Mouse (Mus musculus): ENCODE data around the gene Rhox2e. TPM values are rescaled to one million over a fixed set of nuclear protein-coding genes. Genes with fewer than 3 reads are reported as not detected.

The Rhox2e gene
- polyA plus RNA-seq (2017; shearing (Covaris generic)): not detected

GRCm38 (mm10) chrX:37530152-37530551 lies at the start of gene Rhox2e:
Gene Rhox2e, plus strand, starts transcription at chrX:37530452.

GRCm38 (mm10) chrX:37514059-37514458 lies 16.2 kb upstream of the Rhox2e start, which contains the start of gene Rhox4d:
Gene Rhox4d, plus strand, starts transcription at chrX:37514359.

GRCm38 (mm10) chrX:37541719-37542118 lies 11.5 kb downstream of the Rhox2e start, which contains the start of gene Rhox3e:
Gene Rhox3e, plus strand, starts transcription at chrX:37542019.

GRCm38 (mm10) chrX:37557112-37557511 lies 26.9 kb downstream of the Rhox2e start, which contains the start of gene Rhox4e:
Gene Rhox4e, plus strand, starts transcription at chrX:37557412.

GRCm38 (mm10) chrX:37571105-37571504 lies 40.9 kb downstream of the Rhox2e start, which contains the start of gene Rhox2f:
Gene Rhox2f, plus strand, starts transcription at chrX:37571405.

GRCm38 (mm10) chrX:37580692-37581091 lies 50.4 kb downstream of the Rhox2e start, which contains the start of gene Rhox3f:
Gene Rhox3f, plus strand, starts transcription at chrX:37580992.

Other genes with a start within 250 kb of the Rhox2e start
- gene Rhox3a2, start 150.4 kb upstream of the Rhox2e start, polyA plus RNA-seq (2017; shearing (Covaris generic)): not detected
- not detected for gene Rhox4a2, start 139.6 kb upstream of the Rhox2e start, polyA plus RNA-seq (2017; shearing (Covaris generic))
- not detected for gene Rhox2b, start 118.4 kb upstream of the Rhox2e start, polyA plus RNA-seq (2017; shearing (Covaris generic))
- gene Rhox4b, start 98.0 kb upstream of the Rhox2e start, polyA plus RNA-seq (2017; shearing (Covaris generic)): not detected
- gene Rhox2c, start 76.8 kb upstream of the Rhox2e start, polyA plus RNA-seq (2017; shearing (Covaris generic)): not detected
- not detected for gene Rhox3c, start 71.9 kb upstream of the Rhox2e start, polyA plus RNA-seq (2017; shearing (Covaris generic))
- not detected for gene Rhox4c, start 50.1 kb upstream of the Rhox2e start, polyA plus RNA-seq (2017; shearing (Covaris generic))
- gene Rhox2d, start 37.0 kb upstream of the Rhox2e start, polyA plus RNA-seq (2017; shearing (Covaris generic)): not detected
- gene Rhox4d, start 16.1 kb upstream of the Rhox2e start, polyA plus RNA-seq (2017; shearing (Covaris generic)): 0.31 TPM
- gene Rhox3e, start 11.6 kb downstream of the Rhox2e start, polyA plus RNA-seq (2017; shearing (Covaris generic)): not detected
- gene Rhox4e, start 27.0 kb downstream of the Rhox2e start, polyA plus RNA-seq (2017; shearing (Covaris generic)): 0.21 TPM
- gene Rhox2f, start 41.0 kb downstream of the Rhox2e start, polyA plus RNA-seq (2017; shearing (Covaris generic)): not detected
- gene Rhox3f, start 50.5 kb downstream of the Rhox2e start, polyA plus RNA-seq (2017; shearing (Covaris generic)): not detected
- gene Rhox4f, start 77.3 kb downstream of the Rhox2e start, polyA plus RNA-seq (2017; shearing (Covaris generic)): not detected
- not detected for gene Rhox3g, start 98.2 kb downstream of the Rhox2e start, polyA plus RNA-seq (2017; shearing (Covaris generic))
- not detected for gene Rhox2g, start 113.0 kb downstream of the Rhox2e start, polyA plus RNA-seq (2017; shearing (Covaris generic))
- gene Rhox4g, start 120.9 kb downstream of the Rhox2e start, polyA plus RNA-seq (2017; shearing (Covaris generic)): not detected
- gene Rhox3h, start 138.3 kb downstream of the Rhox2e start, polyA plus RNA-seq (2017; shearing (Covaris generic)): not detected
- gene Rhox2h, start 142.8 kb downstream of the Rhox2e start, polyA plus RNA-seq (2017; shearing (Covaris generic)): not detected